Mouse (Mus musculus): ENCODE results near the gene Cabp4. TPM values are rescaled to one million over a fixed set of nuclear protein-coding genes. Genes with fewer than 3 reads are reported as not detected.
A peak's percentile ranks its signal among the peaks of the same experiment; 100 is the strongest.

Cabp4 gene
- polyA plus RNA-seq, 1 experiment = 0.60 TPM

DNA sequence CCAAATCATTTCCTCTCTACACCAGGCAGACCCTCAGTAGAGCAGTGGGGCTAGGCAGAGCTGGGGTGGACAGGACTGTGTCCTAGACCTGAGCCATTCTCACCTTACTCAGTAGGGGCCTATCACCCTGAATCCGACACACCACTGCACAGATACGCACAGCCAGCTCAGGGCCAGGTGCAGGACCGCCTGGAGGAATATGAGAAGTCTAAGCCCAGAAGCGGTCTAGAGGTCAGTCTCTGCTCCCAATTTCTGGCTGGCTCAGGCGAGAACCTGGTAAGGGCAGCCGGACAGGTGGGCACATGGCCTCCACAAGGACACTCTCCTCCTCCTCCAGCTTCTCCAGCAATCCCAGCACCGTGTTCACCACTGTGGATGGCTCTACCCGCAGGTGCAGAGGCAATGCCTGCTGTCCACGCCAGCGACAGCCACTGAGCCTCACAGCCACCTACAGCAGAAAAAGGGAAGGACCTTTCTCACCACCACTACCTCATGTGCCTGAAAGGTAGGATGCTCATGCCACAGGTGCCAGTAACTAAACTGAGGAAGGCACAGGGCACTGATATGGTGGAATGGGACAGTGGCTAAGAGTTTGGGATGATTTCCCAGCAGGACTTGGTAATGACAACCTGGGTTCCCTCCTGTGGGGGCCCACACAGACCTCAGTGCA is 27.0 kb upstream of the Cabp4 start:
- 74% methylated on average over 10 of the region's 10 CpGs for WGBS
- TF ChIP-seq CTCF (IDR thresholded peaks at IDR 0.05; ENCODE audit: control insufficient read depth, insufficient read depth, low read length) = no peak
- TF ChIP-seq POLR2A (IDR thresholded peaks at IDR 0.05; ENCODE audit: borderline replicate concordance, control insufficient read depth, low read depth, low read length) = no peak
- H3K4me1 ChIP-seq (ENCODE audit: control insufficient read depth, insufficient read depth, low read length) = peaks cover 10% of the 10 kb centered on the region

DNA sequence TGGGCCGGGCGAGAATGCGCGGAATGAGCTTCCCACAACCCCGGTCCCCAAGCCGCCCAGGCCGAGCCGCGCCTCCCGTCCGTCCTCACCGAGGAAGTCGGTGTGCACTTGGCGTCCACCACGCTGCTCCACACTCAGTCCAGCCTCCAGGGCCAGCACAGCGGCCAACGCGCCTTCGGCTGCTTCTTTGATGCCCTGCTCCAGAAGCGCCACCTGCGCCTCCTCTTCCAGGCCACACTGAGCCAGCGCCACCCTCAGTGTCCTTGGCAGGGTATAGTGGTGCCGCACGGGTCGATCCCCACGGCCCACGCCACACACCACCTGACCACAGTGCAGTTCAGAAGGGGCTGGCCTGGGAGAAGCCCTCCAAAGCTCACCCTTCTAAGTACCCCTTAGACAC is 26.0 kb upstream of the Cabp4 start:
- peak overlapping the region; percentile 71 for H3K4me3 ChIP-seq (replicated peaks; ENCODE audit: control insufficient read depth, low read depth, low read length)
- peaks cover 10% of the 10 kb centered on the region for H3K4me1 ChIP-seq (ENCODE audit: control insufficient read depth, insufficient read depth, low read length)
- TF ChIP-seq CTCF (IDR thresholded peaks at IDR 0.05; ENCODE audit: control insufficient read depth, insufficient read depth, low read length) (no peak), POLR2A (IDR thresholded peaks at IDR 0.05; ENCODE audit: borderline replicate concordance, control insufficient read depth, low read depth, low read length) (no peak)
- 6% methylated on average over 27 of the region's 27 CpGs for WGBS
- H3K27ac ChIP-seq (ENCODE audit: control insufficient read depth, insufficient read depth, low read depth, low read length, poor library complexity) = peak overlapping the region; percentile 89

More for the DNA sequence above, 27.0 kb upstream of the Cabp4 start:
- peak overlapping the region; percentile 65 for H3K27ac ChIP-seq (ENCODE audit: control insufficient read depth, insufficient read depth, low read depth, low read length, poor library complexity)
- H3K4me3 ChIP-seq (replicated peaks; ENCODE audit: control insufficient read depth, low read depth, low read length) = no peak overlapping the region

DNA sequence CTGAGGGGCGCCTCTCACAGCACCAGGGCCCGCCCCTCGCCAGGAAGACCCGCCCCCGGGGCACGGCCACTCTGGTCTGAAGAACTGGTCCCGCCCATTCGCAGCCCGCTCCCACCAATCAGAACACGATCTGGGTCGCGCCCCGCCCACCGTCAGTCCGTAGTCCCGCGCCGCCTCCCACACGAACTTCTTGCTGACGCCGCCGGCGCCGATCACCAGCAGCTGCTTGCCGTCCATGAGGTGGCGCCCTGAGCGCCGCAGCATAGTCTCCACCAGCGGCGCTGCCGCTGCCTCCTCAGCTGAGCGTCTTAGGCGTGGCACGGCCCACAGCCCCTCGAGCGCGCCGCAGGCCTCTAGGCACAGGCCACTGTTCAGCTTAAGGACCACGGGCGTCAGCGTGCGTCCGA is 25.5 kb upstream of the Cabp4 start:
- under 1% methylated on average over 43 of the region's 43 CpGs for whole genome bisulfite sequencing
- Histone ChIP-seq H3K4me1 (ENCODE audit: control insufficient read depth, insufficient read depth, low read length) (peaks cover 10% of the 10 kb centered on the region), H3K4me3 (replicated peaks; ENCODE audit: control insufficient read depth, low read depth, low read length) (peak overlapping the region; percentile 71), H3K27ac (ENCODE audit: control insufficient read depth, insufficient read depth, low read depth, low read length, poor library complexity) (peak overlapping the region; percentile 89)
- peak; percentile 90 for TF ChIP-seq CTCF (IDR thresholded peaks at IDR 0.05; ENCODE audit: control insufficient read depth, insufficient read depth, low read length)
- TF ChIP-seq POLR2A (IDR thresholded peaks at IDR 0.05; ENCODE audit: borderline replicate concordance, control insufficient read depth, low read depth, low read length) = peak; percentile 92

DNA sequence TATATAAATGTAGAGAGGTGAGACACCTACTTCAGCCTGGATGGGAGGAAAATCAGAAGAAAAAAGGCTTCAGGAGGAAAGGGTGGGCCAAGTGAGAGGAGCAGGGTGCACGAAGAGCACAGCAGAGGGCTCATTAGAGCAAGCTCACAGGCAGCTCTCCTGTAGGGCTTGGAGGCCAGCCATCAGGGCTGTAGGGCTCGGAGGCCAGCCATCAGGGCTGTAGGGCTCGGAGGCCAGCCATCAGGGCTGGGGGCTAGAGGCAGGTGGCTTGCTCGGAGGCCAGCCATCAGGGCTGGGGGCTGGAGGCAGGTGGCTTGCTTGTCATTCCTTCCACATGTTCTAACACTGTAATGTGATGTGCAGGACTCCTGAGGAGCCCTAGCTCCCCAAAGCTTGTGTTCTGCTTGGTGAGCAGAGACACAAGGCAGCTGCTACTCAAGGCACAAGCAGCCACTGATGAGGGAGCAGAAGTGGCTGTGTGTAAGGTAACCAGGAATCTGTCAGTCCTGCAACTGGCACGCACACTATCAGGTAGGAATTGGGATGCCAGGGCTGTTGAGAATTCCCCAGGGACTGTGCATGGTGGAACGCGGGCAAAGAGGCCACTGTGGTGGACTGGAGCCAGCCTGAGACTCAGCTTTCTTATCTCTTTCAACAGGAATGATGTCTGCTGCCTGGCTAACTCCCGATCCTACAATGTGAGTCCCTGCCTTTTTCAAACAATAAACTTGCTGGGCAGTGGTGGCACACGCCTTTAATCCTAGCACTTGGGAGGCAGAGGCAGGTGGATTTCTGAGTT is 23.0 kb upstream of the Cabp4 start:
- Histone ChIP-seq H3K4me1 (ENCODE audit: control insufficient read depth, insufficient read depth, low read length) (peaks cover 10% of the 10 kb centered on the region), H3K27ac (ENCODE audit: control insufficient read depth, insufficient read depth, low read depth, low read length, poor library complexity) (no peak overlapping the region), H3K4me3 (replicated peaks; ENCODE audit: control insufficient read depth, low read depth, low read length) (no peak overlapping the region)
- 82% methylated on average over 9 of the region's 9 CpGs for WGBS
- TF ChIP-seq POLR2A (IDR thresholded peaks at IDR 0.05; ENCODE audit: borderline replicate concordance, control insufficient read depth, low read depth, low read length) = no peak
- no peak for TF ChIP-seq CTCF (IDR thresholded peaks at IDR 0.05; ENCODE audit: control insufficient read depth, insufficient read depth, low read length)

DNA sequence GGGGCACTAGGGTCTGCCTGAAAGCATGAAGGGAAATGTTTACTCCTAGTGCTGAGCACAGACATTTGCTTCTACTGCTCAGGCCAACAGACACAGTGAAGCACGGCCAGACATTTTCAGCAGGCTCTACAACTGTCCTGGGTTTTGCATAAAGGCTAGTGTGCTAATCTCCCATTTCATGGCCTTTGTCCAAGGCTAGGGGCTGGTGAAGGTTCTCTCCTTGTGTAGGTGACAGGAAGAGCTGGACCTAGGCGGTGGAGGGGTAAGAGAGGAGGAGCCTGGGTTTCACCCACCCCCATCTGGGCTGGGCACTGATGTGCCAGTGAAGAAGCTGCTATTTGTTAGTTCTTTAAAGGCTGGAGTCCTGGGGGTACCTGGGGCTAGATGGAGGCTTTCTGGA is 20.9 kb upstream of the Cabp4 start:
- no peaks in the 10 kb centered on the region; the same call in 1 of the 2 replicates for H3K4me1 ChIP-seq (ENCODE audit: control insufficient read depth, insufficient read depth, low read length)
- H3K4me3 ChIP-seq (replicated peaks; ENCODE audit: control insufficient read depth, low read depth, low read length) = no peak overlapping the region
- no peak overlapping the region; the same call in 1 of the 2 replicates for H3K27ac ChIP-seq (ENCODE audit: control insufficient read depth, insufficient read depth, low read depth, low read length, poor library complexity)
- 38% methylated on average over 2 of the region's 2 CpGs for WGBS
- TF ChIP-seq POLR2A (IDR thresholded peaks at IDR 0.05; ENCODE audit: borderline replicate concordance, control insufficient read depth, low read depth, low read length) (no peak), CTCF (IDR thresholded peaks at IDR 0.05; ENCODE audit: control insufficient read depth, insufficient read depth, low read length) (no peak)

DNA sequence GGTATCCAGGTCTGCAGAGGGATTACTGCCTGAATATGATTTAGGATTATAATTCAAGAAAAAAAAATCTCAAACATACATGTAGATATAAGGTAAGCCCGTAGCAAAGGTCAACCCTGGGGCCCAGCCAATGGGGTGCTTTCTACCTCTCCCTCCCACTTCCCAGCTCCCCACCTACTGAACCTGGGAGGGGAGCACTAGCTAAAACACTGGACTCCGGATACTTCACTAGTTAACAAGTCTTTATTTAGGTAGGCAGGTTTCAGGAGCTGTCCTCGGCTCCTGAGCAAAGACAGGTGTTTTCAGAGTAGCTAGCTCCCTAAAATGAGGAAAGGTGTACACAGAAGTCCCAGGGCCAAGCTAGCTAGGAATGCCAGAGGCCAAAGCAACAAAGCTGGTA is 20.3 kb upstream of the Cabp4 start:
- WGBS = 80% methylated on average over 3 of the region's 3 CpGs
- Histone ChIP-seq H3K4me1 (ENCODE audit: control insufficient read depth, insufficient read depth, low read length) (no peaks in the 10 kb centered on the region; the same call in 1 of the 2 replicates), H3K27ac (ENCODE audit: control insufficient read depth, insufficient read depth, low read depth, low read length, poor library complexity) (no peak overlapping the region), H3K4me3 (replicated peaks; ENCODE audit: control insufficient read depth, low read depth, low read length) (no peak overlapping the region)
- TF ChIP-seq POLR2A (IDR thresholded peaks at IDR 0.05; ENCODE audit: borderline replicate concordance, control insufficient read depth, low read depth, low read length) = no peak
- no peak for TF ChIP-seq CTCF (IDR thresholded peaks at IDR 0.05; ENCODE audit: control insufficient read depth, insufficient read depth, low read length)

DNA sequence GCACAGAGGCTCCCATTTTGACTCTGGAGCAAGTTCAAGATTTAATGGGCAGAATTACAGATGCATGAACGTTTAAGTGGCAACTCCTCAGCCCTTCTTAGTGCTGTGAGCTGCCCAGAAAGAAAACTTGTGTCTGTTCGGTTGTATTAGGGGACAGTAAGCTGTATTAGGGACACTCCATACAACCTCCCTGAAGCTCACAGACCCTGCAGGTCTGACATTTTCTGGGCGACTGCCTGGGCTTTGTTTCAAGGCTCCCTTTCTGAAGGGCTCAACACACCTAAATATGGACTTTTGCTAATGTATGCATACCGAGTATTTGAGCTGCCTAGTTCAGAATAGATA is 19.7 kb upstream of the Cabp4 start:
- 39% methylated on average over 4 of the region's 4 CpGs for WGBS
- TF ChIP-seq POLR2A (IDR thresholded peaks at IDR 0.05; ENCODE audit: borderline replicate concordance, control insufficient read depth, low read depth, low read length) (no peak), CTCF (IDR thresholded peaks at IDR 0.05; ENCODE audit: control insufficient read depth, insufficient read depth, low read length) (no peak)
- Histone ChIP-seq H3K27ac (ENCODE audit: control insufficient read depth, insufficient read depth, low read depth, low read length, poor library complexity) (0 out of 2 replicates have a peak overlapping the region, but pooled peaks have one; percentile 0), H3K4me1 (ENCODE audit: control insufficient read depth, insufficient read depth, low read length) (no peaks in the 10 kb centered on the region; the same call in 1 of the 2 replicates), H3K4me3 (replicated peaks; ENCODE audit: control insufficient read depth, low read depth, low read length) (peak overlapping the region; percentile 71)
